Mouse (Mus musculus): ENCODE measurements around the gene Topaz1.

- no peak for TF ChIP-seq POLR2A (IDR thresholded peaks at IDR 0.05; ENCODE audit: low read depth, low read length)
- TF ChIP-seq CTCF (IDR thresholded peaks at IDR 0.05; ENCODE audit: extremely low read depth, insufficient read length, insufficient replicate concordance, low read depth, low read length) = no peak
Observed at GRCm38 (mm10) chr9:122732126-122732810, 14.9 kb upstream of the Topaz1 start.

Measured in small intestine, adult 2 months (tissue).